Mouse (Mus musculus) lung, adult 2 months (tissue): Measurements from ENCODE around the gene N4bp2l1.

Experiments
- CTCF ChIP-seq: fragments of 200-500 bp; IDR thresholded peaks from 2 replicates; pipeline ENCODE4 v1.5.1; 2011; ENCODE audit warnings: mild to moderate bottlenecking, low read length, control low read depth; ENCODE audit not compliant: insufficient read depth
- POLR2A ChIP-seq: fragments of 200-500 bp; IDR thresholded peaks from 2 replicates; pipeline ENCODE4 v1.6.1; 2011; ENCODE audit warnings: low read depth, mild to moderate bottlenecking, control low read depth, low read length, borderline replicate concordance; ENCODE audit errors: extremely low read depth

GRCm38 (mm10) chr5:150620588-150621135 lies 23.7 kb upstream of the N4bp2l1 start:
- TF ChIP-seq CTCF, result no peak
- TF ChIP-seq POLR2A, result no peak
